Mouse (Mus musculus) limb, embryonic 11.5 days (tissue): Measurements from ENCODE around the gene Dlgap3. TPM values are rescaled to one million over a fixed set of nuclear protein-coding genes. Genes with fewer than 3 reads are reported as not detected.

ENCODE experiments used
- ATAC-seq: fragments of 200-750 bp; cut with Nextera tagmentation; 2 replicates; pipeline ENCODE4 v1.8.0; 2017; ENCODE audit warnings: low read depth; ENCODE audit not compliant: insufficient number of reproducible peaks, low FRiP score, low TSS enrichment
- DNase-seq: peaks from one replicate; pipeline ENCODE4 v3.0.0-alpha.2; 2015; ENCODE audit warnings: low spot score
- H3K27ac ChIP-seq: fragments of 300-500 bp; sonication (generic); replicated peaks from 2 replicates; pipeline ENCODE4 v1.5.1; 2014; ENCODE audit warnings: low read depth, mild to moderate bottlenecking, low read length
- H3K27me3 ChIP-seq: fragments of 300-500 bp; sonication (generic); 2 replicates; pipeline ENCODE4 v1.6.1; 2014; ENCODE audit warnings: mild to moderate bottlenecking, low read length, mixed read lengths; ENCODE audit not compliant: control insufficient read depth, insufficient read depth
- H3K36me3 ChIP-seq: fragments of 300-500 bp; sonication (generic); 2 replicates; pipeline ENCODE4 v1.6.1; 2014; ENCODE audit warnings: mild to moderate bottlenecking, low read length, moderate library complexity, mixed read lengths; ENCODE audit not compliant: control insufficient read depth, insufficient read depth
- H3K4me1 ChIP-seq: fragments of 300-500 bp; sonication (generic); 2 replicates; pipeline ENCODE4 v1.6.1; 2014; ENCODE audit warnings: low read length, mixed read lengths; ENCODE audit not compliant: control insufficient read depth, insufficient read depth
- H3K4me2 ChIP-seq: fragments of 300-500 bp; sonication (generic); 2 replicates; pipeline ENCODE4 v1.6.1; 2014; ENCODE audit warnings: low read depth, mild to moderate bottlenecking, moderate library complexity; ENCODE audit not compliant: severe bottlenecking
- H3K4me3 ChIP-seq: fragments of 300-500 bp; sonication (generic); 2 replicates; pipeline ENCODE4 v1.5.1; 2014; ENCODE audit warnings: low read depth, low read length
- H3K9ac ChIP-seq: fragments of 300-500 bp; sonication (generic); 2 replicates; pipeline ENCODE4 v1.6.1; 2014; ENCODE audit warnings: mild to moderate bottlenecking, low read length
- H3K9me3 ChIP-seq: fragments of 300-500 bp; sonication (generic); 2 replicates; pipeline ENCODE4 v1.6.1; 2016; ENCODE audit warnings: low read length; ENCODE audit not compliant: control insufficient read depth
- WGBS: fragments of 180-500 bp; shearing (Covaris S2); extraction: QIAGEN DNeasy Blood & Tissue Kit; methylation state at CpG from one replicate; pipeline ENCODE4 v1.1.7; 2014; 5-methylcytosine and 5-hydroxymethylcytosine counted together
- polyA plus RNA-seq: library from polyadenylated mRNA; unstranded; fragments of >200 nt; fragmentation: Nextera tagmentation; extraction: Ambion mirVana; gene quantifications from 2 replicates; pipeline ENCODE4 v1.2.1, GENCODE M21; 2014

Dlgap3 gene
- polyA plus RNA-seq, 1 experiment from 2014 or later: 0.25 TPM

- no peaks in the 10 kb centered on the region for H3K9me3 ChIP-seq
- peaks cover 21% of the 10 kb centered on the region for H3K27me3 ChIP-seq
- no peak overlapping the region for H3K4me2 ChIP-seq
- DNase-seq (no peak), ATAC-seq (no peak)
- H3K27ac ChIP-seq: no peak overlapping the region
- H3K9ac ChIP-seq: no peak overlapping the region
- WGBS: 61% methylated on average over 11 of the region's 11 CpGs
- H3K4me1 ChIP-seq: no peaks in the 10 kb centered on the region
- no peaks in the 10 kb centered on the region for H3K36me3 ChIP-seq
- no peak overlapping the region for H3K4me3 ChIP-seq
Measured at GRCm38 (mm10) chr4:127215103-127215502, 46.1 kb downstream of the Dlgap3 start.

GRCm38 (mm10) chr4:127215799-127216198, 46.8 kb downstream of the Dlgap3 start:
- Histone ChIP-seq H3K27ac (no peak overlapping the region), H3K27me3 (peaks cover 21% of the 10 kb centered on the region), H3K4me1 (no peaks in the 10 kb centered on the region), H3K36me3 (no peaks in the 10 kb centered on the region), H3K9ac (no peak overlapping the region), H3K4me3 (no peak overlapping the region), H3K4me2 (no peak overlapping the region), H3K9me3 (no peaks in the 10 kb centered on the region)
- DNase-seq (no peak), ATAC-seq (no peak)
- 75% methylated on average over 5 of the region's 9 CpGs for WGBS

GRCm38 (mm10) chr4:127216251-127216651, 47.2 kb downstream of the Dlgap3 start:
- H3K27me3 ChIP-seq: peaks cover 21% of the 10 kb centered on the region
- DNase-seq: no peak
- H3K9me3 ChIP-seq: no peaks in the 10 kb centered on the region
- no peak overlapping the region for H3K4me3 ChIP-seq
- ATAC-seq: no peak
- H3K9ac ChIP-seq: no peak overlapping the region
- no peak overlapping the region for H3K27ac ChIP-seq
- no peaks in the 10 kb centered on the region for H3K4me1 ChIP-seq
- no peaks in the 10 kb centered on the region for H3K36me3 ChIP-seq
- H3K4me2 ChIP-seq: no peak overlapping the region
- 82% methylated on average over 4 of the region's 4 CpGs for WGBS

GRCm38 (mm10) chr4:127217048-127217447, 48.0 kb downstream of the Dlgap3 start:
- H3K36me3 ChIP-seq: no peaks in the 10 kb centered on the region
- H3K27ac ChIP-seq: no peak overlapping the region
- H3K9ac ChIP-seq: no peak overlapping the region
- no peak for ATAC-seq
- no peaks in the 10 kb centered on the region for H3K4me1 ChIP-seq
- H3K4me2 ChIP-seq: no peak overlapping the region
- peaks cover 21% of the 10 kb centered on the region for H3K27me3 ChIP-seq
- H3K9me3 ChIP-seq: no peaks in the 10 kb centered on the region
- H3K4me3 ChIP-seq: no peak overlapping the region
- no peak for DNase-seq
- WGBS: 64% methylated on average over 11 of the region's 11 CpGs

GRCm38 (mm10) chr4:127223291-127223690, 54.3 kb downstream of the Dlgap3 start:
- Histone ChIP-seq H3K4me3 (no peak overlapping the region), H3K9ac (no peak overlapping the region), H3K27ac (no peak overlapping the region), H3K9me3 (no peaks in the 10 kb centered on the region), H3K36me3 (no peaks in the 10 kb centered on the region), H3K4me1 (no peaks in the 10 kb centered on the region), H3K4me2 (peak overlapping the region; percentile 12; the same call in 1 of the 2 replicates), H3K27me3 (peaks cover 32% of the 10 kb centered on the region)
- ATAC-seq (no peak), DNase-seq (no peak)
- WGBS: 31% methylated on average over 10 of the region's 10 CpGs

- Histone ChIP-seq H3K27me3 (peaks cover 32% of the 10 kb centered on the region), H3K9me3 (no peaks in the 10 kb centered on the region), H3K4me1 (no peaks in the 10 kb centered on the region), H3K4me3 (no peak overlapping the region), H3K36me3 (no peaks in the 10 kb centered on the region), H3K4me2 (no peak overlapping the region), H3K27ac (no peak overlapping the region), H3K9ac (no peak overlapping the region)
- WGBS: 59% methylated on average over 4 of the region's 4 CpGs
- DNase-seq (no peak), ATAC-seq (no peak)
Measured at GRCm38 (mm10) chr4:127223755-127224154, 54.8 kb downstream of the Dlgap3 start.

GRCm38 (mm10) chr4:127224444-127225100, 55.6 kb downstream of the Dlgap3 start:
- Histone ChIP-seq H3K4me3 (no peak overlapping the region), H3K27ac (no peak overlapping the region), H3K9me3 (no peaks in the 10 kb centered on the region), H3K4me2 (no peak overlapping the region), H3K9ac (no peak overlapping the region), H3K27me3 (peaks cover 32% of the 10 kb centered on the region), H3K36me3 (no peaks in the 10 kb centered on the region), H3K4me1 (no peaks in the 10 kb centered on the region)
- ATAC-seq: no peak
- DNase-seq: peak; percentile 30
- WGBS: 16% methylated on average over 19 of the region's 19 CpGs

GRCm38 (mm10) chr4:127226067-127226466, 57.1 kb downstream of the Dlgap3 start:
- no peaks in the 10 kb centered on the region for H3K9me3 ChIP-seq
- WGBS: 47% methylated on average over 4 of the region's 4 CpGs
- no peak overlapping the region for H3K4me3 ChIP-seq
- no peak for DNase-seq
- no peaks in the 10 kb centered on the region for H3K4me1 ChIP-seq
- no peak for ATAC-seq
- H3K27ac ChIP-seq: no peak overlapping the region
- H3K4me2 ChIP-seq: no peak overlapping the region
- H3K36me3 ChIP-seq: no peaks in the 10 kb centered on the region
- H3K27me3 ChIP-seq: peaks cover 32% of the 10 kb centered on the region
- H3K9ac ChIP-seq: no peak overlapping the region
